Mouse (Mus musculus) thymus, adult 18-20 months (tissue): ENCODE data around the gene Terf2.
A peak's percentile ranks its signal among the peaks of the same experiment; 100 is the strongest.
"Not testable (repeated sequence)": the region's sequence is repeated elsewhere in the genome, so short reads cannot be mapped to it uniquely, and the experiment has no call there.

Experiments used
- DNase-seq, 2 experiments: peaks; one replicate each; pipeline ENCODE4 v3.0.0; 2022; ENCODE audit warnings: mixed read lengths in 2 of 2

The Terf2 gene

DNA sequence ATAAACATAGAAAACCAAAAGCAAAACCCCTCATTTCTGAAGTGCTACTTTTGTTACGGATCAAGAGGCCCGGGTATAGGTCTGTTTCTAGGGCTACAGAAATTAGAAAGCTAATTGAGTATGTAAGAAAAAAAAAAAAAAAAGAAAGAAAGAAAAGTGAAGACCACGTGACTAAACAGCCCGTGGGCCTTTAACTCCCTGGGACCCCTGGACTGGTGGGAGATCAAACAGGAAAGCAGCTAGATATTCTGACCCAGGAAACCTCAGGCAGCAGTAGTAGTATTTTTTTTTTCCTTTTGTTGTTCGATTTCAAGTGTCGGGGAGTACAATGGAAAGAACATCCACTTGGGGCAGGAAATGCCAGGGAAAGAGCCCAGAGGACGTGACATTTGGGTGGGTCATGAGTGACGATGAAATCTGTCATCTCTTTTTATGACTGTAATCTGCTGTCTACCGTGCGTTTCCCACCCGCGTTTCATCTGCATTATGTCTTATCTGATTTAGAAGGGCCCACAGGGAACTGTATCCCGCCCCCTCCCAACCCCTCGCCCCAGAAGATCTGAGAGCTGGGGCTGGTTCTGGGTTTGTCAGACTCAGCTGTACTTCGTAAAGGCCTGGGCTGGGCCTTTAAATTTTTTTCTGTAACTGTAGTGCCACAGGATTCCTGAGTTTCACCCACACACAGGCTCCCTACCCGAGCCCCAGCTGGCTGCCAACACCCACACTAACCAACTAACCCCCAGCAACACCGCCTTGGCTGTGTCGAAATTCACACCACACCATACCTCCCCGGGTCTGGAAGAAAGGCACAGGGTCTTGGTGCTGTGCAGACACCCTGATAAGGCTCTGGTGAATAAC lies 18.0 kb upstream of the Terf2 start:
- DNase-seq, result no peak

DNA sequence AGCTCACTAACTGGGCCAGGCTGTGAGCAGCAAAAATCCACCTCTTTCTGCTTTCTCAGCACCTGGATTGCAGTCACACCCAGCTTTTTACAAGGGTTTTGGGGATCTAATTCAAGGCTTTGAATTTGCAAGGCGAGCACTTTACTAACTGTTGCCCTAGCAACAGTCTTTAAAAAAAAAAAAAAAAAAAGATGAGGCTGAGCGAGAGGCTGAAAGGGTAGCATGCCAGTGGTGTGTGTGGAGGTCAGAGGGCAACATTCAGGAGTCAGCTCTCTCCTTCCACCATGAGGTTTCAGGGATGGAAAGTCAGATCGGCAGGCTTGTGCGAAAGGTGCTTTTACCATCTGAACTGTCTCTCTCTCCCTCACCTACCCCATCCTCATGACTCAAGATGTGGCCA lies 16.9 kb upstream of the Terf2 start:
- no peak for DNase-seq

DNA sequence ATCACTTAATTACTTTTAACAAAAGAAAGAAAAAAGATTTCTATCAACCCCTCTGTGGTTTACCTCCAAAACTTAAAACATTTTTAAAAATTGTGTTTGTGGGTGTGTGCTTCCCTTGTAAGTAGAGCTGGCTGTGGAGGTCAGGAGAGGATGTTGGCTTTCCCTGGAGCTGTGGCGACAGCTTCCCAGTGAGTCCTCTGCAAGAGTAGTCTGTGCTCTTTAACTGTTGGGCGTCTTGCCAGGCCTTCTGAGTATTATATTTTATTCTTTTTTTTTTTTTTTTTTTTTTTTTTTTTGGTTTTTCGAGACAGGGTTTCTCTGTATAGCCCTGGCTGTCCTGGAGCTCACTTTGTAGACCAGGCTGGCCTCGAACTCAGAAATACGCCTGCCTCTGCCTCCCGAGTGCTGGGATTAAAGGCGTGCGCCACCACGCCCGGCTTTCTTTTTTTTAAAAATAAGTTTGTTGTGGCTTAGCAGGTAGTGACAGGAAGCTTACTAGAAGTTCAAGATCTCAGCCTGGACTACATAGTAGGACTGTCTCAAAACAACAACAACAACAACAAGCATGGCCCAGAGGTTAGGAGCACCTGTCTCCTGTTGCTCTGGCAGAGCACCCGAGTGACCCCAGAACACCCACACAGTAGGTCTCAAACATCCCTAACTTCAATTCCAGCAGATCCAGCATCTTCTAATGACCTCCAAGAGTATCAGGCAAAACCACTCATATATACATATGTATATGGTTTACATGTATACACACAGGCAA lies 15.2 kb upstream of the Terf2 start:
- no peak for DNase-seq

DNA sequence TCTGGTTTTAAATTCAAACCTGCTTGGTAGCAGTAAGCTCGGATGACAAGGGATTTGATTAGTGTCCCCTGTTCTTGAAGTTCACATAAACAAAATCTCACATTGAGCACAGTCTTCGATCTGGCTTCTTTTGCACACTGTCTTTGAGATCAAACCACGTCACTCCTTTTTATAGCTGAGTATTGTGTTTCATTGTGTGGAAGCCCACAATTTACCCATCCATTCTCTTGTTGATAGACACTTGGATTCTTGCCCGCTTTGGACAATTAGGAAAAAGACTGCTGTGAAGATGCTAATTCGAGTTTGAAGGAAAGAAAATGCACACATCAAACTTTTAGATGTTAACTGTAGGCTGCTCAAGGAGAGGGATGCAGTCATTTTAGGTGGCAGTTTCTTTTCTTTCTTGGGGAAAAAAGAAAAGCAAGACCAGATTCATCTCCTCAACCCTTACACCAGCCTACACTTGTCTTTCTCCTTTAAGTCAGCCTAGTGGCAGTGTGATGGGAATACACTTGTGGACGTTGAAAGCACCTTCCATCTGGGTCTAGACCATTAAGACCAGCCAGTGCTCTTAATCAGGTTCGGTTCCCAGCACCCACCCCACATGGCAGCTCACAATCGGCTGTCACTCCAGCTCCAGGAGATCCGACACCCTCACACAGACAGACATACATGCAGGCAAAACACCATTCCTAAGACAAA lies 14.4 kb upstream of the Terf2 start:
- DNase-seq, result no peak

DNA sequence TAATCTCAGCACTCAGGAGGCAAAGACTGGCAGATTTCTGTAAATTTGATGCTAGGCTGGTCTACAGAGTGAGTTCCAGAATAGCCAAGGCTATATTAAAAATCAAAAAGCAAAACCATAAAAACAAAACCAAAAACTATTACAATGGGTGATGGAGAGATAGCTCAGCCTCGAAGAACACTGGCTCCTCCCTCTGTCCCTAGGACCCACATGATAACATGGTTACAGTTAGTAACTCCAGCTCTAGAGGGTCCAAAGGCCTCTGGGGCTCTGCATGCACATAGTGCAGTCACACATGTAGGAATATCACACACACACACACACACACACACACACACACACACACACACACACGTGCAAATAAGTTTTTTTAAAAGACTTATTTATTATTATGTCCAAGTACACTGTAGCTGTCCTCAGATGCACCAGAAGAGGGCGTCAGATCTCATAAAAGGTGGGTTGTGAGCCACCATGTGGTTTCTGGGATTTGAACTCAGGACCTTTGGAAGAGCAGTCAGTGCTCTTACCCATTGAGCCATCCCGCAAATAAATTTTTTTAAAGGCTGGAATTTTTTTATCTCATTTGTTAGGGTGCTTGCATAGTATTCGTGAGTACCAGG lies 13.6 kb upstream of the Terf2 start:
- DNase-seq, result no peak

DNA sequence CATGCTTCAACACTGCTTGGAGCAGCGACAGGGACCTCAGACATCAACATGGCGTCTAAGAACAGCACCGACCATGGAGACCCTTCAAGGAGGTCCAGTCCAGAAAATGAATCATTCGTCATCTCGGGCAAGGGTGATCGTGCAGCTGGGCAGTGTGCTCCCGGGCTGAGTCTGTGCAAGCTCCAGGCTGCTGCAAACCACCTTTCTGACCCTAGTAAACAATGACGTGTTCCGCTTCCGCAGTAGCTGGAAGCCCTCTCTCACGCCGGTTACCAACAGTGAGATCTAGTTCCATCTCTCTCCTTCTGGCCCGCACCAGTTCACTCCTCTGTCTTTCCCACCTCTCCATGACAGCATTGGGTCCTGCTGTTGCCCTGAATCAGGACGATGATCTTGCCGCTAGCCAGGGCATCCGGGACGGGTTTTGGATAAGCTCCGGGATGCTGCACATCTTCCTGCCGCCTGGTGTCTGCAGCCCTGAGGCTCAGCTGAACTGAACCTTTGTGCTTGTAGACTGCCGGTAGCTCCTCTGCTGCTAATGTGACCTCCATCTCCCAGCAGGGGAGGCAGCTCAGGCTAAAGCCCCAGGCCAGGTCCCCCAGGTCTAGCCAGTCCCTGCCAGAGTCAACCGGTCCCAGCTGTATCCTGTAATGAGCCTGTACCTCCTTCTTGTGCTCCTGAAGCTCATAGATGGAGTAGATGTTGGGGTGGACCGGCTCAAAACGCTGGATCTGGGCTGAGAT lies 12.8 kb upstream of the Terf2 start:
- DNase-seq, result no peak

DNA sequence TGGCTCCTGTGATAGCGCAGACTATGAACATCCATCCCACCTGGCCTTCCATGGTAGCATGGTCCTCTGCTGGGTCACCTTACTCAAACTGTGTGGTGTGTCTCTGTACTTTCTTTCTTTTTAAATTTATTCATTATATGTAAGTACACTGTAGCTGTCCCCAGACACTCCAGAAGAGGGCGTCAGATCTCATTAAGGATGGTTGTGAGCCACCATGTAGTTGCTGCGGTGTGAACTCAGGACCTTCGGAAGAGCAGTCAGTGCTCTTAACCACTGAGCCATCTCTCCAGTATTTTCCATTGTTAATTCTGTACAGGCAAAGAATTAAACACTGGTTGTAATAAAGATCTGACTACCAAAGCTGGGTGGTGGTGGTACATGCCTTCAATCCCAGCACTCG lies 11.7 kb upstream of the Terf2 start:
- DNase-seq, result not testable (repeated sequence)

DNA sequence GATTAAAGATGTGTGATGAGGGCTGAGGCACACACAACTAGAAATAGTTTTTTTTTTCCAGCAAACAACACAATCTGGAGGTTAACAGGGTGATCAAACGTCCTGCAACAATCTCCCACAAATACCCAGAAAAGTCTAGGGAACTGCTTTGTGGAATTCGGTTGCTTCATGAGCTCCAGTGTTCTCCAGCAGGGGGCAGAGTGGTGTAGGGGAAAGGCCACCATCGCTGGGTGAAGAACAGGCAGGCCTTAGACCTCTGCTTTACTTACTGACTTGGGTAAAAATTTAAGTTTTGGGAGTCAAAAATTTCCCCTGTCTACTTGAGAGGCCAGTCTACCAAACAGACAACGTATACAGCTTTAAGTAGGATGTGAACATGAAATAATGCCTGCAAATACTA lies 8.2 kb upstream of the Terf2 start:
- peak; percentile 24 to 41 for DNase-seq

DNA sequence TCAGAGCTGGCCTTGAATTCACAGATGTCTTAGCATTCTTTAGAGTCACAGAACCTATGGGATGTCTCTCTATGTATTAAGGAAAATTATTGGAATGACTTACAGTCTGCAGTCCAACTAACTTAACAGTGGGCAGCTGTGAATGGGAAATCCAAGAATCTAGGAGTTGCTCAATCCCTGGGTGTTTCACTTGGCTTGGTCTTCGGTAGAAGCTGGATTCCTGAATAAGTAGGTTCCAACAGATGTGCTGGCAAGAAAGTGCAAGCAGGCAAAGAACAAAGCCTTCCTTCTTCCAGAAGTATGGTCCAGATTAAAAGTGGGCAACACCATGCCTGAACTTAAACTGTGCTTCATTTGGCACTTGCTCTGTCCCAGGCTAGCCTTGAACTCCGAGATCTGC lies 4.3 kb upstream of the Terf2 start:
- no peak for DNase-seq

DNA sequence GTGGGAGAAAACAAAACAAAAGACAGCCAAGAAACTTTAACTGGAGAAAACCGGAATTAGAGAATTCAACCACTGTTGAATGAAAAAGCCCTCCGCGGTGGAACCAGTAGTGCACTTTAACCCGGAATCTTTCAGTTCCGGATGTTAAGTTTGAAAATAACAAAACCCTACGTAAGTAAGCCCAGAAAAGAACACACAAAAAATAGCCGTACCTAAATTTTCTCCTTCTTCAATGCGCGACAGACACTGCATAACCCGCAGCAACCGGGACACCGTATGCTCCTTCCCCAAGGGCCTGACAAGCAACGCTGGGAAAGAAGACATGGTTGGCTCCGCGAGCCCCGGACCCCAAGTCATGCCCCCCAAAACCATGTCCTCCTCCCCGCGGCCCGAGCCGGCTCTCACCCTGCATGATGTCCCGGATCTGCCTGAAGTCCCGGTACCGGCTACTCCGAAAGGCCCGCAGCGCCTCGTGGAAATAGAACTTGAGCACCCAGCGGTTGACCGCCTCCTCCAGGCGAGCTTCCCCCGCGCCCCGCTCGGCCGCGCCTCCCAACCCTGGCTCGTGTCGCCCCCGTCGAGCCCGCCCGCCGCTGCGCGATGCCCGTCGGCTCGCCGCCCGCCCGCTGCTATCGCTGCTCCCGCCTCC lies 506 bp downstream of the Terf2 start:
- DNase-seq, result no peak

DNA sequence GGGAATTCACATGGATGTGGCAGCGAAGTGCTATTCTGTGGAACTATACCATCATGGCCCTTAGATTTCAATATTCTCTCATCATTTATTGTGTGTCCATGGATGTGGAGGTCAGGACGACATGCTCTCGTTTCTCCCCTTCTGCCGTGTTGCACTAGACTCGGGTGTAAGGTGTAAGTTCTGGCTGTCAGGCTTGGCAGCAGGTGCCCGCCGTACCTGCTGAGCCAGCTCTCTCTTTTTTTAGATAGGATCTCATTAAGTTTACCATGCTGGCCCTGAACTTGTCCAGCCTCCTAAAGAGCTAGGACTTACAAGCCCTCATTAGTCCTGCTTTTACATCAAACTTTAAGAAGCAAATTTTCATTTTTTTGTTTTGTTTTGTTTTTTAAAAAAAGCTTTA lies 5.8 kb downstream of the Terf2 start:
- no peak for DNase-seq

DNA sequence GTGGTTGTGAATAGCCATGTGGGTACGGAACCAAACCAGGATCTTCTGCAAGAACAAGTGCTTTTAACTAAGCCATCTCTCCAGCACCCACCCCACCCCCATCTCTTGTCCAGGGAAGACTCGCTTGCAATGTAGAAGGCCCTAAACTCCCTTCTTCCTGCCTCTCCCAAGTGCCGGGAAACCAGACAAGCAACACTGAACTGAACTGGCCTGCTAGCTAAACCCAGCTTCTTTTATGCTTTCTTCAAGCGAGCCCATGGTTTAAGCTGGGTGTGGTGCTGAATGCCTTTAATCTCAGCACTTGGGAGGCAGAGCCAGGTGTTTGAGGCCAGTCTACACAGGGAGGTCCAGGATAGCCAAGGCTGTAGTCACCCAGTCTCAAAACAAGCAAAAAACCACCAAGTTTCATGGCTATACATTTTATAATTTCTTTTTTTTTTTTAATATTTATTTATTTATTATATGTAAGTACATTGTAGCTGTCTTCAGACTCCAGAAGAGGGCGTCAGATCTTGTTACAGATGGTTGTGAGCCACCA lies 7.8 kb downstream of the Terf2 start:
- DNase-seq, result no peak

DNA sequence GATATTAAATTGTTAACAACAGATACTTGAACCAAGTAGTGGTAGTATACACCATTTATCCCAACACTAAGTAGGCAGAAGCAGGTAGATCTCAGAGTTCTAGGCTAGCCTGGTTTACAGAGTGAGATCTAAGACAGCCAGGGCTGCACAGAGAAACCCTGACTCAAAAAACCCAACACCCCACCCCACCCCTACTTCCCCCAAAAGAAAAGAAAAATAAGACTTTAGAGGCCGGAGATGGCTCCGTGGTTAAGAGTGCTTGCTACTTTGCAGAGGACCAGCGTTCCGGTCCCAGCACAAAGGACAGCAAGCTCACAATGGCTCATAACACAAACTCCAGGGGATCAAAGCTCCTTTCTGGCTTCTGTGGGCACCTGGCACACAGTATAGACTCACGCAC lies 10.3 kb downstream of the Terf2 start:
- no peak for DNase-seq

DNA sequence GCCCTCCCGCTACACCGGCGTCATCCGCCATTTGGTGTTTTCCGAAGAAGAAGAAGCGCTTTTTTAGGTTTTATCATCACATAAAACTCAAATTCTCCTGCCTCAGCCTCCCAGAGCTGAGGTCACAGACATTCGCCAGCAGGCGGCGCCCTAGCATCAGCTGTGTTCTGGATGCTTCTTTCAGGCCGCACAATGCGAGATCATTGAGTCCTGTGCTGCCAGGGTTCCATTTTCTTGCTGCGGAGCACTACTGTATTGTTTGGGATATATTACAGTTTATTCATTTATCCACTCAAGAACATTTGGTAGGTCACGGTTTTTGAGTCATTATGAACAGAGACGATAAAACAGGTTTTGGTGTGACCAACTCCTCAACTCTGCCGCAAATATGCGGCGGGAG lies 11.0 kb downstream of the Terf2 start:
- no peak for DNase-seq

DNA sequence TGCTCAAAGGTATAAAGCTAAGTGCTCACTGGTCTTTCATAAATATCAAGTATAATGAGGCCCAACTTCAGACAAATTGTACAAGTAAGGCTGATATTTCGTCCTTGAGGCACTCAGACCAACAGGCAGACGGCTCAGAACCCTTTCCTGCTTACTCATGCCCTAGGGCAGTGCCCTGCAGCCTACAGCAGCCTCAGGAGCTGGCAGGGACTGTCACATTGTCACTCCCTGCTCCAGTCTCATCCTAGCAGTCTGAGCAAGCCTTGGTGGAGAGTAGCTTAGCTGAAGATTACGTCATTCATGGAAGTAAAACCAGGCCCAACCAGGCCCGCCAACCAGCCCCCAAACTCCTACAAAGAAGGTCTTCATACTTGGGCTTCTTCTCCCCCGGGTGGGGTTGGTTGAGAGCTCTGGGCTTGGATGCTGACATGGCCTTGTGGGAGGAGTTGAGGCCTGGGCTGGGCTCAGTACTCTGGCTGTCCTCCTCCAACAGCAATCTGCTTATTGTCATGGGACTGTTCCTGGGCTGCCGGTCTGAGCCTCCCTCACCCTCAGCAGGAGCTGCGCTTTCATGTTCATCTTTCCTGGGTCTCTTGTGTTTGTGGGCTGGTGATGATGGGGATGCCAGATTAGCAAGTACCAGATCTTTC lies 20.0 kb downstream of the Terf2 start:
- no peak for DNase-seq

DNA sequence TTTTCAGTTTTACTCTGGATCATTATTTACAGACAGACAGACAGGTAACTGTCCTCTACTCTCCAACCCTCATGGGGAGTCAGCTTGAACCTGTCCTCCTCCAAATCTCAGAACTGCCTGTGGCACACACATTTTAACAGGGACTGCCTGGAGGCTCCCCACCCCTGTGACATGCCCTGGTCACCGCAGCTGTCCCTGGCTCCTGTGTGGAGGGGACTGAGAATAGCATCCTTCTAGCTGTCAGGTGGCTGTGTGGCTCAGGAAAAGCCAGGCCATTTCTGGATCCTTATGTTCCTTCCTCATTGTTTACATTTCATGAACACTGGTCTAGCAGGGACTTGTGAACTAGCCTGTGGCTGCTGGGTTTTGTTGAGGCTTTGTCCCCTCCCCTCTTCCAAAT lies 22.2 kb downstream of the Terf2 start:
- DNase-seq, result no peak

DNA sequence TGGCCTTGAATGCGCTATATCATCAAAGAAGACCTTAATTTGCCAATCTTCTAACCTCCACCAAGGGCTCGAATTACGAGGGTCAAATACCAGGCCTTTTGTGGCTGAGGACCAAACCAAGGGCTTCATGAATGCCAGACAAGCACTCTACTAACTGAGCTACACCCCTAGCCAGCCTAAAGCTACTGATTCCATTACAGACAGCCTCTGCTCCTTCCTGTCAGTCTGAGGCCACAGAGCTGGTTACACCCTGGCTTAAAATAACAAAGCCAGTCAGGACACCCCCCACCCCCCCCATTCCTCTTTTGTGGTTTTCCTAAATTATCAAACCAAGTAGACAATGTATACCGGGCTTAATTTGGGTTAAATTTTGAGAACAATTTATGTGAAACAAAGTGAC lies 22.6 kb downstream of the Terf2 start:
- DNase-seq, result no peak

DNA sequence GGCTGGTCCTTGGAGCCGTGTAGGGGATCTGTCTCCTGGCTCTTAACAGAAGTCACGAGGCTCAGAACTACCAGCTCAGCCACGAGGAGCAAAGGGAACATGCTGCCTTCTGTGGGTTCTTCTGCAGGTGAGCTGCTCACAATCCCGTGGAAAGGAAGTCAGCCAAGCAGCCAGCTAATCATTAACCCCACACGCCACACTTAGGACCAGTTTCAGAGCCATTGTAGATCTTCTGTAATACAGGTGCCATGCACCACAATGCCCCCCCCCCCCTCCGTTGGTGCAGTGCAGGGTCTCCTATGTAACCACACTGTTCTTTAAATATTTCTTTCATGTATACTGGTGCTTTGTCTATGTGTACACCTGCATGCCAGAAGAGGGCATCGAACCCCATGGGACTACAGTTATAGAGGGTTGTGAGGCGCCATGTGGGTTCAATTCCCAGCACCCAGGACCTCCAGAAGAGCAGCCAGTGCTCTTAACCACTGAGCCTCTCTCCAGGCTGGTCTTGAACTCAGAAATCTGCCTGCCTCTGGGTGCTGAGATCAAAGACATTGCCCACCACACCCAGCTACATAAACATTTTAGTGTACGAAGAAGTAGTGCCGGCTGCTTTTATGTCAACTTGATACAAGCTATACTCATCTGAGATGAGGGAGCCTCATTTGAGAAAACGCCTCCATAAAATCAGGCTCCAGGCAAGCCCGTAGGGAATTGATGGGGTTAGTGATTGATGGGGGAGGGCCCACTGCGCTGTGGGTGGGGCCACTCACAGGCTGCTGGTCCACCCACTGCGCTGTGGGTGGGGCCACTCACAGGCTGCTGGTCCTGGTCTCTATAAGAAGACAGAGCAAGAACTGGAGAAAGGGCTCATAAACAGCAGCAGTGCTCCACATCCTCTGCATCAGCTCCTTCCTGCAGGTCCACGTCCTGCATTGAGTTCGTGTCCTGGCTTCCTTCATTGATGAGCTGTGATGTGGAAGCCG lies 30.5 kb downstream of the Terf2 start, which contains the start of gene Tmed6:
TSS of gene Tmed6 (minus strand) at position 134 of the 986 bp plus-strand sequence.
- DNase-seq, result no peak

DNA sequence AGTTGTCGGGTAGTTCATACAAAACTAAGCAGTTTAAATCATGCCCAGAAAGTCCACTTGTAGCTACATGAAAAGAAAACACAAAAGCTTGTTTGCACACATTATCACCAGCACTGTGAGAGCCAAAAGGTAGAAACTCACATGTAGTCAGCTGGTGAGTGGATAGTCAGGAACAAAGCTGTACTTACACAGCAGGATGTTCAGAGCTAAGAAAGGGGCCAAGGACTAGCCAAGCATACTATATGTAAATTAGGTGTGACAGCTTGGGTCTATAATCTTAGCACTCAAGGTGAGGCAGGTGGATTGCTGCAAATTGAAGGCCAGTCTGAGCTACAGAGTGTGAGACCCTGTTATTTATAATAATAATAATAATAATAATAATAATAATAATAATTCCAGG lies 33.7 kb downstream of the Terf2 start:
- no peak for DNase-seq

DNA sequence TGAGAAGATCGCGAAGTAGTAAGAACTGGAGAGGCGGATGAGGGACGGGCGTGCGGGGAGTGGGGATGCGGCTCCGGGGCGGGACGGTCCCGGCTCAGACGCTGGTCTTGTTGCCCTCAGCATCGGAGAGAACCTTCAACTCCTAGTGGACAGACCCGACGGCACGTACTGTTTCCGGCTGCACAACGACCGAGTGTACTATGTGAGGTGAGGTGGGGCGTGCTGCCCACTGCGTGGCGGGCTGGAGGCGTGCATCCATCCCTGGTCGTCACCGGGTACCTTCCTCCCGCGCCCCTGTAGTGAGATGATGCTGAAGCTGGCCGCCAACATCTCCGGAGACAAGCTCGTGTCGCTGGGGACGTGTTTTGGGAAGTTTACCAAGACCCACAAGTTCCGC lies 39.4 kb downstream of the Terf2 start:
- no peak for DNase-seq
